Mouse (Mus musculus): ENCODE measurements around the gene Osbpl9. TPM values are rescaled to one million over a fixed set of nuclear protein-coding genes. Genes with fewer than 3 reads are reported as not detected.
A peak's percentile ranks its signal among the peaks of the same experiment; 100 is the strongest.

The Osbpl9 gene
- polyA plus RNA-seq, 1 experiment, result not detected

DNA sequence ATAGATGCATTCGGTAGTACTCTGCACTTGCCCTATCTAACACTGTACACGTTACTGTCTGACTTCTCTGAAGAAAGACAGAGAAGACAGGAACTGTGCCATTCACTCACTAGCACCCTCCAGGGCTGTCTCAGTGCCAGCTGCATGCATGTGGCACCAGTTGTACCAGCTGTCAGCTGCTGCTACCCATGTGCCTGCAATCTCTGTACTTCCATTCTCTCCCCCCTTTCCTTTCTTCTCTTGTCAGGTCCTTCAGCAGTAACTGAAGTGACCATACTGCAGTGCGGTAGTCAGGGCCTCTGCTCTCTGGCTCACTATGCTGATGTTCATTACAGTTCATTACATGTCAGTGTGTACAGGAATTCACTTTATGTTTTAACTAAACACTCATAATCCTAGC is 96.0 kb downstream of the Osbpl9 start:
- Histone ChIP-seq H3K4me1 (ENCODE audit: control insufficient read depth, insufficient read depth, low read length) (no peaks in the 10 kb centered on the region), H3K27ac (ENCODE audit: insufficient read depth, low read depth, low read length) (no peak overlapping the region), H3K4me3 (ENCODE audit: insufficient read depth, low read depth, low read length) (no peak overlapping the region)
- TF ChIP-seq POLR2A (IDR thresholded peaks at IDR 0.05; ENCODE audit: insufficient read depth, low read depth, low read length) (no peak), CTCF (IDR thresholded peaks at IDR 0.05; ENCODE audit: insufficient read depth, low read depth, low read length) (no peak)
- 42% methylated on average over 3 of the region's 3 CpGs for WGBS

DNA sequence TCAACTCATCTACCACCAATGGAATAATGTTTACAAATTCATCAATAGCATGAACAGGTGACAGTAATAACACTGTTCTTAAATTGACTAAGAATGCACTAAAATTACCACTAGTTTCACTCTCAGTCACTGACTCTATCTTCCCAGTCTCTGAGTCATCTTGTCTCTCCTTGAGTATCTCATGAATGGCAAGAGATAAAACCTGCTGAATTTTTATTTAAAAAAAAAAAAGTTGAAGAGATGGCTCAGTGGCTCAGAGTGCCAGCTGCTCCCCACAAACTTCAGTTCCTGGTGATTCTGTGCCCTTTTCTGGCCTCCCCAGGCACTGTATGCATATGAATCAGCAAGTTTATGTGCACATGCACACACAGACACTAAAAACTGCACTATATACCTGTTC is 96.8 kb downstream of the Osbpl9 start:
- Histone ChIP-seq H3K4me3 (ENCODE audit: insufficient read depth, low read depth, low read length) (no peak overlapping the region), H3K4me1 (ENCODE audit: control insufficient read depth, insufficient read depth, low read length) (no peaks in the 10 kb centered on the region), H3K27ac (ENCODE audit: insufficient read depth, low read depth, low read length) (no peak overlapping the region)
- TF ChIP-seq CTCF (IDR thresholded peaks at IDR 0.05; ENCODE audit: insufficient read depth, low read depth, low read length) (no peak), POLR2A (IDR thresholded peaks at IDR 0.05; ENCODE audit: insufficient read depth, low read depth, low read length) (no peak)

DNA sequence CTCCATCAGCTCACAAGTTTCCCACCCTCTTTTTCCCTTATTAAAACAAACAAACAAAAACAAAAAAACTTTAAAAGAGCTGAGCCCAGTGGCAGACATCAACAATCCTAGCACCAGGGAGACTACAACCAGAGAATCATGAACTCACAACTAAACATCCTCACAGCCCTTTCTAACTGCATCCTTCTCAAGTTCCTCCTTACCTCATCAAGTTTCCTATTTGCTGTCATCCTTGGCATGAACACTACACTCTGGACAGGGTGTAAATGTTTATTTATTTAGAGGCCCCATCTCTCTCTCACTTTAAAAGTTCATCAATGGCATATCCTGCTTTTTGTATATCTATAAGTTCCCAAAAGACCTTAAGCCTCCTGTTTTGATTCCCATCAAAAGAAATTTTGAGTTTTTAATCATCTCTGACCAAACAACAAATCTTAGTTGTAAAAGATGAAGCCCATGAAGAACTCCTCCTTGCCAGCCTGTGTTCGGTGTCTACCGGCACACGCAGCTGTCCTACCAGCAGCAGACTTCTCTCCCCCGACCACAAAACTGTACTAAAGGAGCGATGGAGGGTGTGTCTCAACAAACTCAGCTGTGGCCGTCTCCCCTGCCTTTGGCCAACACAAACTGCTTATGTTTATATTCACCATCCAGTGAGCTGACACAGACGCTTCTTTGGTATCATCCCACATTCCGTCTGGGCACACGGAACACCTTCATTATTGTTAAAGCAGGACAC is 98.8 kb downstream of the Osbpl9 start:
- TF ChIP-seq CTCF (IDR thresholded peaks at IDR 0.05; ENCODE audit: insufficient read depth, low read depth, low read length) (no peak), POLR2A (IDR thresholded peaks at IDR 0.05; ENCODE audit: insufficient read depth, low read depth, low read length) (no peak)
- H3K4me3 ChIP-seq (ENCODE audit: insufficient read depth, low read depth, low read length), result no peak overlapping the region
- no peaks in the 10 kb centered on the region for H3K4me1 ChIP-seq (ENCODE audit: control insufficient read depth, insufficient read depth, low read length)
- WGBS, result 82% methylated on average over 9 of the region's 9 CpGs
- no peak overlapping the region for H3K27ac ChIP-seq (ENCODE audit: insufficient read depth, low read depth, low read length)

DNA sequence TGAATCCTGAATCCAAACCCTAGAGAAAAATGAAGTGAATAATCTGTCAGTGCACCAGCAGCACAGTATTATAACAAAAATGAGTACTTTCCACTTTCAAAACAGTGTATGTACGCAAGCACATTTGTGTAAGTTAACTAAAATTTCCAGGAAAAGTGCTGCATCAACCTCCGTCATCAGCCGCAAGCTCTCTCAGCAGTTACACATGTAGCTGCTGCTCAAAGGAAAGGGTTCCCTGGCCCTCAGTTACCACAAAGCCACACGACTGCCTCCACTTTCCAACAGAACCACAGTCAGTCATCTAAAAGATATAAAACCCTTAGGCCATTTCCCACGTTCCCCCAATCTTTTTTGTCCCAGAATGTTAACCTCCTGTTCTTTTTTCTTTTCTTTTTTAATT is 99.5 kb downstream of the Osbpl9 start:
- TF ChIP-seq CTCF (IDR thresholded peaks at IDR 0.05; ENCODE audit: insufficient read depth, low read depth, low read length), result no peak
- TF ChIP-seq POLR2A (IDR thresholded peaks at IDR 0.05; ENCODE audit: insufficient read depth, low read depth, low read length), result no peak
- no peak overlapping the region for H3K4me3 ChIP-seq (ENCODE audit: insufficient read depth, low read depth, low read length)
- no peak overlapping the region for H3K27ac ChIP-seq (ENCODE audit: insufficient read depth, low read depth, low read length)
- H3K4me1 ChIP-seq (ENCODE audit: control insufficient read depth, insufficient read depth, low read length), result no peaks in the 10 kb centered on the region
- 83% methylated on average over 5 of the region's 5 CpGs for WGBS

DNA sequence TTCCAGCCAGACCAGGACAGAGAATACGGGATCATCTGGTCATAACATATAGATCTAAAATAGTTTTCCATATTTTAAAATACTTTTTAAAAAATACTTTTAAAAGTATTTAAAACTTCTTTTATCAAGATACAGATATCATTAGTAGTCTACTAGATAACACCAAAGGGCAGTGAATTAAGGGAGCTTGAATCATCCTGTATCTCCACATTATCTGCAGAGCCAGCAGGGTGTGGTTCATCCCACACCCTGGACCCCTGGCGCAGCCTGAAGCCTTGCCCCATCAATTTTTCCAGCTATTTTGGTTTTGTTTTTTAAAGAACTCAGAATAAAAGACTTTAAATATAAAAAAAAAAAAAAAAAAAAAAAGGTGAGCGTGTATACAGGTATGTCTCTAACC is 103.2 kb downstream of the Osbpl9 start:
- TF ChIP-seq CTCF (IDR thresholded peaks at IDR 0.05; ENCODE audit: insufficient read depth, low read depth, low read length), result no peak
- H3K4me1 ChIP-seq (ENCODE audit: control insufficient read depth, insufficient read depth, low read length), result peaks cover 3% of the 10 kb centered on the region; the same call in 1 of the 2 replicates
- WGBS, result 95% methylated on average over 3 of the region's 3 CpGs
- H3K4me3 ChIP-seq (ENCODE audit: insufficient read depth, low read depth, low read length), result no peak overlapping the region
- no peak overlapping the region for H3K27ac ChIP-seq (ENCODE audit: insufficient read depth, low read depth, low read length)

DNA sequence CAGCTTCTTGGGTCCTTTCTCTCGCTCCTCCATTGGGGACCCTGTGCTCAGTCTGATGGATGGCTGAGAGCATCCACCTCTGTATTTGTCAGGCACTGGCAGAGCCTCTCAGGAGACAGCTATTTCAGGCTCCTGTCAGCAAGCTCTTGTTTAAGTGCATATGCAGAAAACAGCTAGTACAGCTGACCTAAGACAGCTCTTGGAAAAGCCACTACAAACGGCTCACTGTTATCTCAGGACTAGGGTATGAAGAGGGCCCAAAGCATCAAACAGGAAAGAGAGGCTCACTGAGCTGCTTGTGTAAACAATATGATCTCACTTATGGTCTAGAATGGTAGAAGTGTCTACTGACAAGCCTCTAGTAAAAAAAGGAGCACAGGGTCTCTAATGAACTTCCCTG is 107.8 kb downstream of the Osbpl9 start:
- TF ChIP-seq POLR2A (IDR thresholded peaks at IDR 0.05; ENCODE audit: insufficient read depth, low read depth, low read length) (no peak), CTCF (IDR thresholded peaks at IDR 0.05; ENCODE audit: insufficient read depth, low read depth, low read length) (no peak)
- 69% methylated on average over 2 of the region's 2 CpGs for whole genome bisulfite sequencing
- H3K4me3 ChIP-seq (ENCODE audit: insufficient read depth, low read depth, low read length), result no peak overlapping the region
- no peak overlapping the region for H3K27ac ChIP-seq (ENCODE audit: insufficient read depth, low read depth, low read length)
- peaks cover 3% of the 10 kb centered on the region; the same call in 1 of the 2 replicates for H3K4me1 ChIP-seq (ENCODE audit: control insufficient read depth, insufficient read depth, low read length)

DNA sequence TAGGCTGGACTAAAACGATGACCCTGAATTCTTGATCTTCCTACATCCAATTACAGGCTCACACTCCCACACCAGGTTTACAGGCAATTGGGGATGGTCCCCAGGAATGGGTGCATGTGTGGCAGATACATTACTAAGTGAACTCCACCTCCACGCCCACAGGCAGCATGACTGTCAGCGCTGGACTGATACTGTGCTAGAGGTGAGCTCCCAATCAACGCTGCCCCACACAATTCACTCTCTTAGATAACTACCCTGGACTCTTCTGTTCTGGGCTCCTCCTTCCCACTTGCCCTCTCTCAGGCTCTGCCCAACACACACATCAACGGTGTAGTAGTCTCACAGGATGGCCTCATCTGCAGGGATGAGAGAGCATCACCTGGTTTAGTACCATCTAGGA is 109.7 kb downstream of the Osbpl9 start:
- WGBS, result 92% methylated on average over 5 of the region's 5 CpGs

DNA sequence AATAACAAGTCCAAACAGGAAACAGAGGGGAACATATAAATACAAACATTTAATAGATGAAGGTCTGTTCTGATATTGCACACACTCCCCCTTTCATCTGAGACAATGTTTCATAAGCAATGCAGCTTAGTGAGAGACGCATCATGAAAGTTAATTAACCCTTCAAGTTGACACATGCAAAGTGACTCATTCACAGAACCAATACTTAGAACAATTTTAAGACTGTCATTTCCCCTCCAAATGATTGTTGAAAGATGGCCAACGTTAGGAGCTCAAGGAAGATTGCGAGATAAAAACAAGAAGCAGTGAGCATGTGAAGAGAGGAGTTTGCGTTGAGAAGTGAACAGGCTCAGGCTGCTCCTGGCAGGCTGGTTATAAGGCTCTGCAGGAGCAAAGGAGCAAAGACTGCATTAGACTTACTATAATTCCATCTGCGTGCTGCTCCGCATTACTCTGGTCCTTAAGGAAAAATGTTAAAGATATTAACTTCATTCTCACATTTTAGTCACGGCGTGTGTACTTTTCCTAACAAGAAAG is 110.8 kb downstream of the Osbpl9 start:
- H3K4me3 ChIP-seq (ENCODE audit: insufficient read depth, low read depth, low read length), result no peak overlapping the region
- H3K4me1 ChIP-seq (ENCODE audit: control insufficient read depth, insufficient read depth, low read length), result peaks cover 5% of the 10 kb centered on the region; the same call in 1 of the 2 replicates
- H3K27ac ChIP-seq (ENCODE audit: insufficient read depth, low read depth, low read length), result 0 out of 2 replicates have a peak overlapping the region, but pooled peaks have one; percentile 47
- TF ChIP-seq CTCF (IDR thresholded peaks at IDR 0.05; ENCODE audit: insufficient read depth, low read depth, low read length) (no peak), POLR2A (IDR thresholded peaks at IDR 0.05; ENCODE audit: insufficient read depth, low read depth, low read length) (no peak)
- WGBS, result 53% methylated on average over 8 of the region's 8 CpGs

More for the DNA sequence above, 109.7 kb downstream of the Osbpl9 start:
- Histone ChIP-seq H3K27ac (ENCODE audit: insufficient read depth, low read depth, low read length) (no peak overlapping the region), H3K4me3 (ENCODE audit: insufficient read depth, low read depth, low read length) (no peak overlapping the region), H3K4me1 (ENCODE audit: control insufficient read depth, insufficient read depth, low read length) (peaks cover 5% of the 10 kb centered on the region; the same call in 1 of the 2 replicates)
- no peak for TF ChIP-seq POLR2A (IDR thresholded peaks at IDR 0.05; ENCODE audit: insufficient read depth, low read depth, low read length)
- TF ChIP-seq CTCF (IDR thresholded peaks at IDR 0.05; ENCODE audit: insufficient read depth, low read depth, low read length), result no peak

DNA sequence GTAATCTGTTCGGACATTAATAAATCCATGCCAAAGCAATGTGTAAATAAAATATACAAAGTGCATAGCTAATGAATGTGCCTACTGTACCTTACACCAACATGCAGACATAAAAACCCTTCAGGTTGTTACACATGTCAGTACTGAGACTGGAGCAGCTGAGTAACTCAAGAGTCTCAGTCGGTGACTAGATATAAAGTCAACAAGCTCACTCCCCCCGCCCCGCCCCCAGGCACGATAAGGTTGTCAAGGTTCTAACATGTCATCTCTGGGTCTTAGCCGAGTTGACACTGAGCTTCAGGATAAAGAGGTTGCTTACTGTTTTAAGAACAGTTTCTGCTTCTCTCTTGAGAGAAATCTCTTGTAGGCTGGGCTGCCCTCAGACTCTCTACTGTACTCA is 112.1 kb downstream of the Osbpl9 start:
- no peak overlapping the region for H3K4me3 ChIP-seq (ENCODE audit: insufficient read depth, low read depth, low read length)
- H3K27ac ChIP-seq (ENCODE audit: insufficient read depth, low read depth, low read length), result no peak overlapping the region
- WGBS, result 82% methylated on average over 6 of the region's 6 CpGs
- TF ChIP-seq POLR2A (IDR thresholded peaks at IDR 0.05; ENCODE audit: insufficient read depth, low read depth, low read length), result no peak
- TF ChIP-seq CTCF (IDR thresholded peaks at IDR 0.05; ENCODE audit: insufficient read depth, low read depth, low read length), result no peak
- peaks cover 7% of the 10 kb centered on the region; the same call in 1 of the 2 replicates for H3K4me1 ChIP-seq (ENCODE audit: control insufficient read depth, insufficient read depth, low read length)

Data from olfactory bulb, adult 2 months (tissue).